Mouse (Mus musculus) spleen, embryonic (tissue): ENCODE results near the gene Nrl.

Experiments used
- CTCF ChIA-PET: fragments of 350-600 bp; sonication (Branson Sonifier 250); formaldehyde crosslinking; loops from one replicate; lab custom pipeline; 2022; lab: Charles Lee

The Nrl gene

GRCm38 (mm10) chr14:55540067-55540786 is 15.4 kb upstream of the Nrl start, which contains the start of gene Pck2:
TSS of gene Pck2 (plus strand) at chr14:55540266.
- CTCF ChIA-PET: interaction anchor here (0.6 to 1.4 kb wide), 3 partner anchors 13 to 60 kb away, joined by 4 to 7 read pairs (median 5); no protein-coding TSS in a partner anchor

- CTCF ChIA-PET: interaction anchor here (1.3 kb wide), 1 partner anchor 21 kb away, joined by 4 read pairs; no protein-coding TSS in a partner anchor
These were observed 11.4 kb upstream of the Nrl start for GRCm38 (mm10) chr14:55536116-55536745.

GRCm38 (mm10) chr14:55527940-55528339 is 3.2 kb upstream of the Nrl start:
- CTCF ChIA-PET: interaction anchor here (0.6 to 0.7 kb wide), 2 partner anchors 52 to 58 kb away, joined by 4 to 5 read pairs; no protein-coding TSS in a partner anchor

- CTCF ChIA-PET: interaction anchor here (0.9 kb wide), 1 partner anchor 48 kb away, joined by 5 read pairs; no protein-coding TSS in a partner anchor
These were observed 1.9 kb upstream of the Nrl start for GRCm38 (mm10) chr14:55526674-55527073.

GRCm38 (mm10) chr14:55524062-55524461 is 719 bp downstream of the Nrl start:
- CTCF ChIA-PET: no interaction called here

- CTCF ChIA-PET: interaction anchor here (0.6 kb wide), 1 partner anchor 1614 kb away, joined by 5 read pairs; no protein-coding TSS in a partner anchor
These were observed 4.1 kb downstream of the Nrl start for GRCm38 (mm10) chr14:55520451-55521361.

- CTCF ChIA-PET: no interaction called here
These were observed 5.2 kb downstream of the Nrl start for GRCm38 (mm10) chr14:55519604-55520003.

- CTCF ChIA-PET: interaction anchor here (0.6 kb wide), 1 partner anchor 22 kb away, joined by 5 read pairs; no protein-coding TSS in a partner anchor
These were observed 5.9 kb downstream of the Nrl start for GRCm38 (mm10) chr14:55518897-55519296.

- CTCF ChIA-PET: no interaction called here
These were observed 8.9 kb downstream of the Nrl start for GRCm38 (mm10) chr14:55515846-55516245.

GRCm38 (mm10) chr14:55513927-55514326 is 10.9 kb downstream of the Nrl start:
- CTCF ChIA-PET: no interaction called here

- CTCF ChIA-PET: no interaction called here
These were observed 13.7 kb downstream of the Nrl start for GRCm38 (mm10) chr14:55511037-55511436.

GRCm38 (mm10) chr14:55510125-55510731 is 14.6 kb downstream of the Nrl start, which contains the start of gene Cpne6:
TSS of gene Cpne6 (plus strand) at chr14:55510445.
- CTCF ChIA-PET: no interaction called here

GRCm38 (mm10) chr14:55509540-55509939 is 15.2 kb downstream of the Nrl start:
- CTCF ChIA-PET: no interaction called here

- CTCF ChIA-PET: no interaction called here
These were observed 17.0 kb downstream of the Nrl start for GRCm38 (mm10) chr14:55507801-55508200.

- CTCF ChIA-PET: interaction anchor here (0.6 kb wide), 1 partner anchor 14 kb away, joined by 5 read pairs; no protein-coding TSS in a partner anchor
These were observed 19.2 kb downstream of the Nrl start for GRCm38 (mm10) chr14:55505612-55506011.

GRCm38 (mm10) chr14:55497449-55497821 is 27.3 kb downstream of the Nrl start:
- CTCF ChIA-PET: interaction anchor here (0.7 to 0.9 kb wide), 2 partner anchors 21 to 59 kb away, joined by 5 read pairs; no protein-coding TSS in a partner anchor

- CTCF ChIA-PET: interaction anchor here (0.6 to 0.9 kb wide), 3 partner anchors 22 to 61 kb away, joined by 3 to 5 read pairs (median 5); no protein-coding TSS in a partner anchor
These were observed 27.9 kb downstream of the Nrl start for GRCm38 (mm10) chr14:55496761-55497448.

- CTCF ChIA-PET: interaction anchor here (0.8 kb wide), 1 partner anchor 62 kb away, joined by 3 read pairs; no protein-coding TSS in a partner anchor
These were observed 29.1 kb downstream of the Nrl start for GRCm38 (mm10) chr14:55495509-55496240.

GRCm38 (mm10) chr14:55492103-55492502 is 32.7 kb downstream of the Nrl start:
- CTCF ChIA-PET: interaction anchor here (0.5 kb wide), 1 partner anchor 13 kb away, joined by 5 read pairs; no protein-coding TSS in a partner anchor
